Mouse (Mus musculus) E14TG2a.4 (cell line): ENCODE measurements around the gene Srek1ip1.
A peak's percentile ranks its signal among the peaks of the same experiment; 100 is the strongest.

Experiments
- H3K27me3 ChIP-seq: 2 replicates; pipeline ENCODE4 v1.6.1; 2014; ENCODE audit warnings: low read length, control low read depth; ENCODE audit not compliant: insufficient read depth
- H3K36me3 ChIP-seq: 2 replicates; pipeline ENCODE4 v1.6.1; 2014; ENCODE audit warnings: low read length, control low read depth; ENCODE audit not compliant: insufficient read depth
- H3K4me1 ChIP-seq: replicated peaks from 2 replicates; pipeline ENCODE4 v1.6.1; 2014; ENCODE audit warnings: low read depth, low read length, control low read depth
- H3K4me3 ChIP-seq: replicated peaks from 2 replicates; pipeline ENCODE4 v1.5.1; 2014; ENCODE audit warnings: mild to moderate bottlenecking, low read length
- H3K9me3 ChIP-seq: 2 replicates; pipeline ENCODE4 v1.6.1; 2014; ENCODE audit warnings: low read length, control low read depth
- CTCF ChIP-seq: conservative IDR thresholded peaks from 2 replicates; pipeline ENCODE4 v1.5.1; 2014; ENCODE audit warnings: low read length
- NANOG ChIP-seq: IDR thresholded peaks from 2 replicates; pipeline ENCODE4 v1.6.1; 2014; ENCODE audit warnings: borderline replicate concordance, low read length, mixed read lengths
- POU5F1 ChIP-seq: IDR thresholded peaks from 2 replicates; pipeline ENCODE4 v1.6.1; 2014; ENCODE audit warnings: low read length, borderline replicate concordance

Gene Srek1ip1

GRCm38 (mm10) chr13:104792184-104792583, at the start of gene Srek1ip1:
Srek1ip1 (plus strand) TSS chr13:104792484.
- Histone ChIP-seq H3K36me3 (peaks cover 52% of the 10 kb centered on the region), H3K4me3 (no peak within 1 kb of the TSS), H3K27me3 (no peaks in the 10 kb centered on the region), H3K4me1 (no peaks in the 10 kb centered on the region), H3K9me3 (no peaks in the 10 kb centered on the region)
- TF ChIP-seq NANOG (no peak), POU5F1 (no peak), CTCF (no peak)

- Histone ChIP-seq H3K9me3 (no peaks in the 10 kb centered on the region), H3K36me3 (no peaks in the 10 kb centered on the region), H3K4me3 (no peak overlapping the region), H3K27me3 (no peaks in the 10 kb centered on the region), H3K4me1 (no peaks in the 10 kb centered on the region)
- no peak for TF ChIP-seq CTCF
- TF ChIP-seq NANOG = no peak
- TF ChIP-seq POU5F1 = no peak
Measured at GRCm38 (mm10) chr13:104742866-104743265, 49.4 kb upstream of the Srek1ip1 start.

- no peak overlapping the region for H3K4me3 ChIP-seq
- no peaks in the 10 kb centered on the region for H3K27me3 ChIP-seq
- no peaks in the 10 kb centered on the region for H3K9me3 ChIP-seq
- H3K36me3 ChIP-seq = no peaks in the 10 kb centered on the region
- no peaks in the 10 kb centered on the region for H3K4me1 ChIP-seq
- no peak for TF ChIP-seq CTCF
- TF ChIP-seq NANOG = no peak
- no peak for TF ChIP-seq POU5F1
Measured at GRCm38 (mm10) chr13:104747032-104747431, 45.3 kb upstream of the Srek1ip1 start.

GRCm38 (mm10) chr13:104759381-104759780, 32.9 kb upstream of the Srek1ip1 start:
- H3K4me3 ChIP-seq = no peak overlapping the region
- no peaks in the 10 kb centered on the region for H3K36me3 ChIP-seq
- no peak for TF ChIP-seq POU5F1
- TF ChIP-seq NANOG = no peak
- TF ChIP-seq CTCF = no peak
- no peaks in the 10 kb centered on the region for H3K27me3 ChIP-seq
- no peaks in the 10 kb centered on the region for H3K4me1 ChIP-seq
- no peaks in the 10 kb centered on the region for H3K9me3 ChIP-seq

GRCm38 (mm10) chr13:104762401-104762800, 29.9 kb upstream of the Srek1ip1 start:
- TF ChIP-seq NANOG (no peak), POU5F1 (no peak), CTCF (no peak)

GRCm38 (mm10) chr13:104763193-104763592, 29.1 kb upstream of the Srek1ip1 start:
- Histone ChIP-seq H3K4me3 (no peak overlapping the region), H3K36me3 (no peaks in the 10 kb centered on the region), H3K27me3 (no peaks in the 10 kb centered on the region), H3K9me3 (no peaks in the 10 kb centered on the region), H3K4me1 (no peaks in the 10 kb centered on the region)
- no peak for TF ChIP-seq POU5F1
- no peak for TF ChIP-seq CTCF
- TF ChIP-seq NANOG = no peak

More at GRCm38 (mm10) chr13:104762401-104762800, 29.9 kb upstream of the Srek1ip1 start:
- H3K4me1 ChIP-seq = no peaks in the 10 kb centered on the region
- H3K36me3 ChIP-seq = no peaks in the 10 kb centered on the region
- H3K4me3 ChIP-seq = no peak overlapping the region
- H3K9me3 ChIP-seq = no peaks in the 10 kb centered on the region
- no peaks in the 10 kb centered on the region for H3K27me3 ChIP-seq

GRCm38 (mm10) chr13:104779104-104779670, 13.1 kb upstream of the Srek1ip1 start:
- Histone ChIP-seq H3K4me1 (no peaks in the 10 kb centered on the region), H3K27me3 (no peaks in the 10 kb centered on the region), H3K9me3 (no peaks in the 10 kb centered on the region), H3K4me3 (no peak overlapping the region), H3K36me3 (peaks cover 11% of the 10 kb centered on the region)
- no peak for TF ChIP-seq NANOG
- no peak for TF ChIP-seq POU5F1
- TF ChIP-seq CTCF = no peak

GRCm38 (mm10) chr13:104787260-104787659, 5.0 kb upstream of the Srek1ip1 start:
- TF ChIP-seq NANOG (no peak), CTCF (no peak), POU5F1 (no peak)
- Histone ChIP-seq H3K9me3 (no peaks in the 10 kb centered on the region), H3K4me3 (no peak overlapping the region), H3K36me3 (peaks cover 35% of the 10 kb centered on the region), H3K4me1 (no peaks in the 10 kb centered on the region), H3K27me3 (no peaks in the 10 kb centered on the region)

GRCm38 (mm10) chr13:104789663-104790062, 2.6 kb upstream of the Srek1ip1 start:
- TF ChIP-seq NANOG (no peak), CTCF (peak; percentile 76), POU5F1 (no peak)
- H3K9me3 ChIP-seq = no peaks in the 10 kb centered on the region

More at GRCm38 (mm10) chr13:104789663-104790062, 2.6 kb upstream of the Srek1ip1 start:
- peaks cover 36% of the 10 kb centered on the region for H3K36me3 ChIP-seq
- no peaks in the 10 kb centered on the region for H3K4me1 ChIP-seq
- no peak overlapping the region for H3K4me3 ChIP-seq
- no peaks in the 10 kb centered on the region for H3K27me3 ChIP-seq
